Mouse (Mus musculus): ENCODE data around the gene Hs2st1. TPM values are rescaled to one million over a fixed set of nuclear protein-coding genes. Genes with fewer than 3 reads are reported as not detected.

Gene Hs2st1
- polyA plus RNA-seq, 1 experiment, result 1.5 TPM

- Histone ChIP-seq H3K9me3 (peaks cover 3% of the 10 kb centered on the region), H3K4me1 (peaks cover 17% of the 10 kb centered on the region), H3K36me3 (replicated peaks; ENCODE audit: low read length) (no peaks in the 10 kb centered on the region), H3K27me3 (replicated peaks) (peaks cover 6% of the 10 kb centered on the region), H3K4me3 (replicated peaks) (no peak overlapping the region)
- TF ChIP-seq FLI1 (IDR thresholded peaks at IDR 0.05; ENCODE audit: low read length) (no peak), GATA1 (IDR thresholded peaks at IDR 0.05; ENCODE audit: borderline replicate concordance, low read length) (no peak)
These were observed 183.5 kb downstream of the Hs2st1 start for GRCm38 (mm10) chr3:144386446-144386845.

- TF ChIP-seq GATA1 (IDR thresholded peaks at IDR 0.05; ENCODE audit: borderline replicate concordance, low read length) (no peak), FLI1 (IDR thresholded peaks at IDR 0.05; ENCODE audit: low read length) (no peak)
- H3K36me3 ChIP-seq (replicated peaks; ENCODE audit: low read length), result no peaks in the 10 kb centered on the region
- H3K4me1 ChIP-seq, result peaks cover 23% of the 10 kb centered on the region
- H3K9me3 ChIP-seq, result no peaks in the 10 kb centered on the region
- peaks cover 6% of the 10 kb centered on the region for H3K27me3 ChIP-seq (replicated peaks)
- no peak overlapping the region for H3K4me3 ChIP-seq (replicated peaks)
These were observed 185.3 kb downstream of the Hs2st1 start for GRCm38 (mm10) chr3:144384648-144385047.

- no peaks in the 10 kb centered on the region for H3K36me3 ChIP-seq (replicated peaks; ENCODE audit: low read length)
- H3K27me3 ChIP-seq (replicated peaks), result peaks cover 6% of the 10 kb centered on the region
- H3K9me3 ChIP-seq, result no peaks in the 10 kb centered on the region
- H3K4me3 ChIP-seq (replicated peaks), result peak overlapping the region; percentile 91
- peaks cover 26% of the 10 kb centered on the region for H3K4me1 ChIP-seq
- no peak for TF ChIP-seq GATA1 (IDR thresholded peaks at IDR 0.05; ENCODE audit: borderline replicate concordance, low read length)
- no peak for TF ChIP-seq FLI1 (IDR thresholded peaks at IDR 0.05; ENCODE audit: low read length)
These were observed 188.5 kb downstream of the Hs2st1 start for GRCm38 (mm10) chr3:144381431-144381980.

- Histone ChIP-seq H3K27me3 (replicated peaks) (peaks cover 6% of the 10 kb centered on the region), H3K9me3 (no peaks in the 10 kb centered on the region), H3K36me3 (replicated peaks; ENCODE audit: low read length) (no peaks in the 10 kb centered on the region), H3K4me3 (replicated peaks) (peak overlapping the region; percentile 91), H3K4me1 (peaks cover 26% of the 10 kb centered on the region)
- TF ChIP-seq GATA1 (IDR thresholded peaks at IDR 0.05; ENCODE audit: borderline replicate concordance, low read length) (no peak), FLI1 (IDR thresholded peaks at IDR 0.05; ENCODE audit: low read length) (no peak)
These were observed 189.1 kb downstream of the Hs2st1 start for GRCm38 (mm10) chr3:144380921-144381320.

- Histone ChIP-seq H3K27me3 (replicated peaks) (peaks cover 4% of the 10 kb centered on the region), H3K9me3 (no peaks in the 10 kb centered on the region)
These were observed 190.2 kb downstream of the Hs2st1 start for GRCm38 (mm10) chr3:144379801-144380200.

More at GRCm38 (mm10) chr3:144379801-144380200, 190.2 kb downstream of the Hs2st1 start:
- Histone ChIP-seq H3K36me3 (replicated peaks; ENCODE audit: low read length) (no peaks in the 10 kb centered on the region), H3K4me1 (peaks cover 26% of the 10 kb centered on the region), H3K4me3 (replicated peaks) (no peak overlapping the region)
- no peak for TF ChIP-seq GATA1 (IDR thresholded peaks at IDR 0.05; ENCODE audit: borderline replicate concordance, low read length)
- TF ChIP-seq FLI1 (IDR thresholded peaks at IDR 0.05; ENCODE audit: low read length), result no peak

Other genes with a start within 250 kb of the Hs2st1 start
- gene Selenof, start 123 bp upstream of the Hs2st1 start, polyA plus RNA-seq (2012; ENCODE audit: insufficient read depth, low replicate concordance), result 4.8 and 35.5 TPM in 2 replicates
- gene Sh3glb1, start 150.2 kb upstream of the Hs2st1 start, polyA plus RNA-seq (2012; ENCODE audit: insufficient read depth, low replicate concordance), result 36.0 and 37.9 TPM in 2 replicates
- 0.16 TPM in 1 of 2 replicates, not detected in the other for gene Clca3a1, start 190.8 kb upstream of the Hs2st1 start, polyA plus RNA-seq (2012; ENCODE audit: insufficient read depth, low replicate concordance)
- not detected in 2 replicates for gene Clca3a2, start 249.3 kb upstream of the Hs2st1 start, polyA plus RNA-seq (2012; ENCODE audit: insufficient read depth, low replicate concordance)